Mouse (Mus musculus): ENCODE results near the gene Il17rd. TPM values are rescaled to one million over a fixed set of nuclear protein-coding genes. Genes with fewer than 3 reads are reported as not detected.

Gene Il17rd
- total RNA-seq, 2 experiments from 2014 or later = 6.5 to 7.1 TPM

- no peak for DNase-seq
Observed at GRCm38 (mm10) chr14:27094247-27094646, 55.5 kb downstream of the Il17rd start.

GRCm38 (mm10) chr14:27096133-27096532 is 57.4 kb downstream of the Il17rd start:
- DNase-seq = no peak

GRCm38 (mm10) chr14:27096779-27097178 is 58.0 kb downstream of the Il17rd start:
- DNase-seq = peak; percentile 54

- no peak for DNase-seq
Observed at GRCm38 (mm10) chr14:27101735-27102134, 63.0 kb downstream of the Il17rd start.

- DNase-seq = peak; percentile 31
Observed at GRCm38 (mm10) chr14:27102720-27103119, 64.0 kb downstream of the Il17rd start.

- DNase-seq = no peak
Observed at GRCm38 (mm10) chr14:27105731-27106457, 67.2 kb downstream of the Il17rd start.

GRCm38 (mm10) chr14:27108748-27109504 is 70.2 kb downstream of the Il17rd start:
- DNase-seq = peak; percentile 31

- DNase-seq = peak; percentile 78
Observed at GRCm38 (mm10) chr14:27114362-27115274, 75.9 kb downstream of the Il17rd start, which contains the start of gene Arhgef3. Gene Arhgef3, plus strand, starts transcription at chr14:27114899.

GRCm38 (mm10) chr14:27115275-27115660 is 76.5 kb downstream of the Il17rd start:
- no peak for DNase-seq

- no peak for DNase-seq
Observed at GRCm38 (mm10) chr14:27115991-27116390, 77.2 kb downstream of the Il17rd start.

- DNase-seq = no peak
Observed at GRCm38 (mm10) chr14:27116577-27117165, 77.9 kb downstream of the Il17rd start.

GRCm38 (mm10) chr14:27118546-27118945 is 79.8 kb downstream of the Il17rd start:
- DNase-seq = no peak

- DNase-seq = no peak
Observed at GRCm38 (mm10) chr14:27122646-27123045, 83.9 kb downstream of the Il17rd start.

GRCm38 (mm10) chr14:27123543-27123942 is 84.8 kb downstream of the Il17rd start:
- no peak for DNase-seq

GRCm38 (mm10) chr14:27130031-27130430 is 91.3 kb downstream of the Il17rd start:
- DNase-seq = no peak

GRCm38 (mm10) chr14:27130676-27131075 is 91.9 kb downstream of the Il17rd start:
- no peak for DNase-seq

- DNase-seq = no peak
Observed at GRCm38 (mm10) chr14:27131521-27131920, 92.8 kb downstream of the Il17rd start.

GRCm38 (mm10) chr14:27138891-27139290 is 100.2 kb downstream of the Il17rd start:
- no peak for DNase-seq

- DNase-seq = no peak
Observed at GRCm38 (mm10) chr14:27139968-27140367, 101.2 kb downstream of the Il17rd start.

- no peak for DNase-seq
Observed at GRCm38 (mm10) chr14:27141486-27141885, 102.7 kb downstream of the Il17rd start.

GRCm38 (mm10) chr14:27142680-27143079 is 103.9 kb downstream of the Il17rd start:
- DNase-seq = no peak

Data from gastrocnemius, postnatal 10 days (tissue).